Mouse (Mus musculus): ENCODE data around the gene Nog.

Nog gene

GRCm38 (mm10) chr11:89267520-89267919 lies 34.6 kb downstream of the Nog start:
- no peak for DNase-seq (ENCODE audit: low spot score in 2 of 2)

GRCm38 (mm10) chr11:89265080-89265479 lies 37.1 kb downstream of the Nog start:
- DNase-seq (ENCODE audit: low spot score in 2 of 2) = no peak

- DNase-seq (ENCODE audit: low spot score in 2 of 2) = no peak
Observed at GRCm38 (mm10) chr11:89259338-89259915, 42.7 kb downstream of the Nog start.

- DNase-seq (ENCODE audit: low spot score in 2 of 2) = no peak
Observed at GRCm38 (mm10) chr11:89257893-89258292, 44.2 kb downstream of the Nog start.

GRCm38 (mm10) chr11:89253973-89254372 lies 48.2 kb downstream of the Nog start:
- DNase-seq (ENCODE audit: low spot score in 2 of 2) = no peak

All from thymus, postnatal 10 days (tissue).